Mouse (Mus musculus) erythroblast, embryonic 14.5 days (primary cell): ENCODE results near the gene Abcd1.

Experiments
- GATA1 ChIP-seq: IDR thresholded peaks from 2 replicates; pipeline ENCODE4 v1.6.1; 2012; ENCODE audit warnings: low read length, inconsistent platforms, mixed read lengths
- TAL1 ChIP-seq: IDR thresholded peaks from 3 replicates; pipeline ENCODE4 v1.6.1; 2012; ENCODE audit warnings: low read length, inconsistent platforms, mixed read lengths

- TF ChIP-seq TAL1 = no peak
- no peak for TF ChIP-seq GATA1
These were observed 70.2 kb downstream of the Abcd1 start, which contains the start of the genes Idh3g and Ssr4 for GRCm38 (mm10) chrX:73786364-73787224.
